Mouse (Mus musculus): ENCODE results near the gene Zbtb16. TPM values are rescaled to one million over a fixed set of nuclear protein-coding genes. Genes with fewer than 3 reads are reported as not detected.

The Zbtb16 gene
- 1.7 and 2.9 TPM in 2 replicates for total RNA-seq (2015; ENCODE audit: low replicate concordance)
- 0.77 and 1.8 TPM in 2 replicates for total RNA-seq (2017; ENCODE audit: low replicate concordance)

- ATAC-seq (replicated peaks; ENCODE audit: low FRiP score, poor library complexity, severe bottlenecking): no peak
These were observed at the start of gene Zbtb16 for GRCm38 (mm10) chr9:48835631-48836565. Gene Zbtb16 (minus strand): TSS chr9:48836222.

DNA sequence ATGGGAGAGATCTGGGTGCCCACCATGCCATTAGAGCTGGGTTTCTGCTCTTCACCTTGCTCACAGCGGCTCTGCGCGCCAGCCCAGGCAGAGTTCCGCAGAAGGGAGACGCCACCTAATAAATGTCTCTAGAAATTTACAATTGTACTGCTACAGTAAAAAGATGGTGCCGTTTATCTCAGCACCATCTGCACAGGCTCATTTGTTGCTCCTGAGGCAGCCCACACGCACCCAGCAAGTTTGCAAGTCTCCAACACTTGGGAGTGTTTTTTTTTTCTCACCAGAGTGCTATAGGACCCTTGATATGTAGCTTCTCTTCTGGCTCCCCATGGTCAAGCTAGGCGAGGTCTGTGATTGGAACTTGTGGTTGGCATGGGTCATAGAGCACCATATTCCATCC is 36.9 kb upstream of the Zbtb16 start:
- ATAC-seq (replicated peaks; ENCODE audit: low FRiP score, poor library complexity, severe bottlenecking): no peak

DNA sequence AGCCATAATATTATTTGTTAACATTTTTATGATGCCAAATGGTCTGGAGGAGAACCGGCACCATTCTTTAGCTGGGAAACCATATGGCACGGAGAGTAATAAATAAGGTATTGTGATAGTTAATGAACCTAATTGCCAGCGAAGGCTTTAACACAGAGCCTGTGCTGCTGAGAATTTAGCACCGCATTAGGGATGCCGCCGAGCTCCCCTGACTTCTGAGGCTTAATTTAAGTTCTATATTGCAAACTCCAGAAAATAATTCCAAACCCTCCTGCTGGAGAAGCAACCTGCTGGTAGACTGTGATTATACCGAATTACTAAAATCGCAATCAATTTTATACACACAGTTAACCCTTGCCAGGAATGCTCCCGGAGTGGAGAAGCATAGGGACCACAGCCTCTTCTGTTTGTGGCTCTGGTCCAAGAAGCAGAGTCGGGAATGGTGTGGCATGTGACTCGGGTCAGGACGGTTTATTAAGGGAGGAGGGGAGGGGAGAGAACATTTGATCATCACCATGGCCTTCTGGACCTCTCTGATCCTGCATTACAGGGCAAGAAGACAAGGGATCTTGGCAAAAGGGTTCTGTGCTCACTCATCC is 30.6 kb upstream of the Zbtb16 start:
- ATAC-seq (replicated peaks; ENCODE audit: low FRiP score, poor library complexity, severe bottlenecking): no peak

DNA sequence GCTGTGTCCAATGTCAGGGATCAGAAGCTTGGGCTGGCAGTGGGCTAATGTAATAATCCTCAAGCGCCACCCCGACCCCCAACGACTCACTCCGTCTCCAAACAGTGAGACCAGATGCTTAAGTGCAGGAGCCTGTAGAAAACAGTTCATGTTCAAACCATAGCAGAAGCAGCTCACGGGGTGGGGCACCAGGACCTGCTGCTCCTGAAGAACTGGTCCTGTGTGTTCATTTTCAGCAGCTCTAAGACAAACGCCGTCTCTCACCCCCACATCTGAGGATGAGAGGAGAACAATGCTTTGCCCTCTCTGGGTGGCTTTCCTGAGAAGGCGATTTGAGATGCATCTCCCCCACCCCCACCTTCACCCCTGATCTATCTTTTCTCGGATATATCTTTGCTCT is 29.2 kb upstream of the Zbtb16 start:
- no peak for ATAC-seq (replicated peaks; ENCODE audit: low FRiP score, poor library complexity, severe bottlenecking)

DNA sequence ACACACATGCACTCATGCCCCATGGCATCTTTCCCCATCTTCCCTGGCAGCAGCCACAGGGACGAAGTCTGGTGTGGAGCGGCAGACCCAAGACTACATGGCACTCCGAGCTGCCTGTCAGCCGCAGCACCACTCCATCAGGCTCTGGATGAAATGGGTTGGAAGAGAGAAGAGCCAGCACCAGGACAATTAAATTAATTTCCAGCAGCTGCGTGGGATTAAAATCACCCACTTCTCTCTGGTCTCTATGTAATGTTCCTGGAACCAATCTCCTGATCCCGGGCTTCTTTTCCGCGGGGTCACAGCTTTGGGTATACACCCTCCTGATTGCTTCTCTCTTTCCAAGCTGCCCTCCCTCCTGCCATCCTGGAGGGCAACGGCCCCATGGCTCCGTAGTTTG is 25.5 kb upstream of the Zbtb16 start:
- ATAC-seq (replicated peaks; ENCODE audit: low FRiP score, poor library complexity, severe bottlenecking): no peak

GRCm38 (mm10) chr9:48860526-48860845 is 24.5 kb upstream of the Zbtb16 start:
- ATAC-seq (replicated peaks; ENCODE audit: low FRiP score, poor library complexity, severe bottlenecking): 0 out of 2 replicates have a peak, but pooled peaks have one; percentile 59

- no peak for ATAC-seq (replicated peaks; ENCODE audit: low FRiP score, poor library complexity, severe bottlenecking)
These were observed 24.0 kb upstream of the Zbtb16 start for GRCm38 (mm10) chr9:48859828-48860525.

DNA sequence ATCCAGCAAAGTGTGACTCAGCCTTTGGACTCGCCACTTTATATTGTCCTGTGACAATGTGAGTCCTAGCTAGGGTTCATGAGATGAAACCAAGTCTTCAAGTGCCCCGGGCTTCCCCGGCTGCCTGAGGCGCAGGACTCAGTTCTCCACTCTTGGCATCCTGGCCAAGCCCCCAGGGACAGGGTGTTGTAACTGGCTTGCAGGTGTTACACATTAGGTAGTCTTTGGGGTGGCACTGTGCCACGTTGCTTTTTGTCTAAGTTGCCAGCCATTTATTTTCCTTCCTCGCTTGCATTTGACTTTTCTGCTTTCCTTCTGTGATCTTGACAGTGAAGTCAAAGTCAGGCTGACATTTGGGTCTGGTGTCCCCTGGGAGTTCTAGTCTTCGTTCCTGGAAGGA is 21.9 kb upstream of the Zbtb16 start:
- ATAC-seq (replicated peaks; ENCODE audit: low FRiP score, poor library complexity, severe bottlenecking): no peak

DNA sequence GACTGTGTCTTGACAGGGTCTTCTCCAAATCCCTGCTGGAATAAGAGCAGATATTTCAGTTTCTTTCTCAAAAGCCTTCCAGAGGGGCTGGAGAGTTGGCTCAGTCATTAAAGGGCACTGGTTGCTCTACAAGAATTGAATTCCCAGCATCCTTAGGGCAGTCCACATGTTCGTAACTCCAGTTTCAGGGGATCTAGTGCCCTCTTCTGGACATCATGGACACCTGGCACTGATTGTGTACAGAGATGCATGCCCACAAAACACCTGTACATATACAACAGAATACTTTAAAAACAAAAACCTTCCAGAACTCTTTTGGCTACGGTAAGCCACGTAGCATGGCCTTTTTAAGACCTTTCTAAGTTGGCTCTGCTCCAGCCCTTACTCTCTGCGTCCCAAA is 20.2 kb upstream of the Zbtb16 start:
- ATAC-seq (replicated peaks; ENCODE audit: low FRiP score, poor library complexity, severe bottlenecking): no peak

DNA sequence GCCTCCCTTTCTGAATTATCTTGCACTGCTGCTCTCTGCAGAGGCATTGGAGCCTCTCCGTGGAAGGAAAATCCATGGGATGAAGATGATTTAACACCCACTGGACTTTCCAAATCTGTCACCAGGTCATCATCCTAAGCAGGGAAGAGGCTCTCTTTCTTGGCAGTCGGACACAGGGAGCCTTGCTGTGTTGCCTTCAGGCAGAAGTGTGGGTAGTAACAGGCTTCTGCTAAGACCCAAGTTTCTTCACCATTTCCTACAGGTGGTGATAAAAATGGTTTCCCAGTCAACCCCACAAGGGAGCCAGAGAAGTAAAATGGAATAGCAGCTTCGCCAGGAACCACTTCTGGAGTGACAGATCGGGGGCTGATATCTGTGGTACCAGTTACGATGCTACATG is 13.5 kb upstream of the Zbtb16 start:
- no peak for ATAC-seq (replicated peaks; ENCODE audit: low FRiP score, poor library complexity, severe bottlenecking)

DNA sequence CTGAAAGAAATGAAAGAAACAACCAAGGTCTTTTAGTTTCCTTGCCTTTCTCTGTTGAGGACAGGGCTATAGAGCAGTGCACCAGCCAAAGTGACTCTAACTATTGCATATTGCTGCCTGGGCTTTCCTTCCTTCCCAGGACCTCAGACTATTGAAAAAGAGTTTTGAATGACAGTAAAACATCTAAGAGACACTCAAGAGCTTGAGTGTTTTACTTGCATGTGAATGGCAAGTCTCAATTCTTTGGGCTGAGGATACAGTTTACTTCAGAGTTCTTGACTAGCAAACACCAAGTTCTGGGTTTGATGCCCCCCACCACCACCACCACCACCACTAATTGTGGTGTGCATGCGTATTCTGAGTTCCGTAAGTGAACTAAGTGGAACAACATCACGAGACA is 3.5 kb upstream of the Zbtb16 start:
- no peak for ATAC-seq (replicated peaks; ENCODE audit: low FRiP score, poor library complexity, severe bottlenecking)

DNA sequence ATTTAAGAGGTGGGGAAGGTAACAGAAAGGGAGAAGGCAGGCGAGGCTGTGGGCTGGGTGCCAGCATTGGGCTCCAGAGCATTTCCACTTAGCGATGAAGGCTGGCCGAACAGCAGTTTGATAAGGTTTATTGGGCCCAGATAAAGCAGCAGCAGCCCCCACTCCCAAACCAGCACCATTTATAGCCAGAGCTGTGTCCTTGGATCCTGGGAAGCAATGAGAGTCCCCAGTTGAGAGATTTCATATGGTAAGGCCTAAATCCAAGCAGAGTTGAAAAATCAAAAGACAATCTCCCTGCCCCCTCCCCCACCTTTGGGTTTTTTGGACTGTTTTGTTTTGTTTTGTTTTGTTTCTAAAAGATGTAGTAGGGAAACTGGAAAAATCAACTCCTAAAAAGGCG is 2.3 kb upstream of the Zbtb16 start:
- ATAC-seq (replicated peaks; ENCODE audit: low FRiP score, poor library complexity, severe bottlenecking): no peak

GRCm38 (mm10) chr9:48837181-48837580 is 1.2 kb upstream of the Zbtb16 start:
- ATAC-seq (replicated peaks; ENCODE audit: low FRiP score, poor library complexity, severe bottlenecking): no peak

DNA sequence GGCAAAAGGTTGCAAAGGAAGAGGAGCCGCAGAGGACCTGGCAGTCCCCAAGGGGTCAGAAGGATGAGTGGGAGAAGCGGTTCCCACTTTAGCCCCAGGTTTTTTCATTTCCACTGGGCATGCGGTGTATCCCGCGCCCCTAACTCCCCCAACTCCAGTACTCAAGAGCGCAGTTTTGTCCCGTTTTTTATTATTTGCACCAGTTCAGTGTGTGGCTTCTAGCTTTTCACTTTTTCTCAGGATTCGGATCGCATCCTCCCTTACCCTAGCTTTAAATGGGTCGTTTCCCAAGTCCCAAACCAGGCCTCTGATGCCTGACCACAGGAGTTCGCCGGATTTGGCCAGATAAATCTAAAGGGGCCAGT is 526 bp upstream of the Zbtb16 start:
- ATAC-seq (replicated peaks; ENCODE audit: low FRiP score, poor library complexity, severe bottlenecking): no peak

DNA sequence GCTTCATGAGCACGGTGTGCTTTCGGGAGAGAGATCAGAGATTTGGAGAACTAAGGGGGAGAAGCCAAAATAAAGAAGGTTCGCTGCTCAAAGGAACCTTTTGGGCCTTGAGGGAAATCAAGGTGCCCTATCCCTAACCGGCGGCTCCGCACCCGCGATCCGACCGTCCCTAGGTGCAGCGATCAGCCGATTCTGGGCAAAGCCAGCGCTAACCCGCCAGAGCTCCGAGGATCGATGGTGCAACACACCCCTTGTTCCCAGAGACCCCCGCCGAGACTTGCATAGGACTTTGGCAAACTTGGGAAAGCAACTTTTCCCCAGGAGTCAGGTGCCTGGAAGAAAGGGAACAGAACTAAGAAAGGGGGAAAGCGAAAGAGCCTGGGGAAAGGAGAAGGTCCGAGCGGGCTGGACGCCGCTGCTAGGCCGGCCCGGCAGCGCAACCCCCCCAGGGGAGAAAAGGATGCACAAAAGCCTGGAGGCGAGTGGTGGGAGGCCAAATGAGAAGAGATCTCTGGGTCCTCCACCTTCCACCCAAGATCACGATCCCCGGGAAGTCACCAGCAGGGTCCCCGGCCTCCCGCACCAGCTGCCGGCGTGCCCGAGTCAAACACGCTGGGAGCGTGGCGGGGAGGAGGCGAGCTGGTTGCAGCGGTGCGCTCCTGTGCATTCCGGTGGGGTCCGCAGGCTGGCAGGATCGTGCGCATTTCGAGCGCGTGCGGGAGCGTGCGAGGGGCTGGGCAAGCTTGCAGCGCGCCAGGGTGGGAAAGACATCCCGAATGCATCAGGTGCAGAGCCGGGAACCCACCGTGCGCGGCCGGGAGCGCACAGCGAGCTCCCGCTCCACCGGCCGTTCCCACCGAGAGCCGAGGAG is 1.2 kb downstream of the Zbtb16 start:
- ATAC-seq (replicated peaks; ENCODE audit: low FRiP score, poor library complexity, severe bottlenecking): no peak

DNA sequence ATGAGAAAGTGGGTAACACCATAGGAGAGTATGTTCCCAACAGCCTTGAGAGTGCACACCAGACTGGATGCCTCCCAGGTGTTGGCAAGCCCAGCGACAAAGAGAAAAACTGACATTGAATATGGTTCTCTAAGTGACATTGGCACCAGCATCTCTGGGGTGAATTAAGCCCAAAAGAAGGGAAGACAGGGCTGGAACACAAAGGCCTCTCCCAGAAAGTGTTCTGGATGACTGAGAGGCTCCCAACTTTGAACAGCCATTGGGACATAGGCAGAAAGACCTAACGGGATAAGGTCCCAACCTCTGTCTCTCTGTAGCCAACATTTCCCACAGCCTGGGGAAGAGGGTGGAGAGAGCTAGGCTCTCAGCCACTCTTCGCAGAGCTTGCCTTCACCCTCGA is 2.0 kb downstream of the Zbtb16 start:
- no peak for ATAC-seq (replicated peaks; ENCODE audit: low FRiP score, poor library complexity, severe bottlenecking)

DNA sequence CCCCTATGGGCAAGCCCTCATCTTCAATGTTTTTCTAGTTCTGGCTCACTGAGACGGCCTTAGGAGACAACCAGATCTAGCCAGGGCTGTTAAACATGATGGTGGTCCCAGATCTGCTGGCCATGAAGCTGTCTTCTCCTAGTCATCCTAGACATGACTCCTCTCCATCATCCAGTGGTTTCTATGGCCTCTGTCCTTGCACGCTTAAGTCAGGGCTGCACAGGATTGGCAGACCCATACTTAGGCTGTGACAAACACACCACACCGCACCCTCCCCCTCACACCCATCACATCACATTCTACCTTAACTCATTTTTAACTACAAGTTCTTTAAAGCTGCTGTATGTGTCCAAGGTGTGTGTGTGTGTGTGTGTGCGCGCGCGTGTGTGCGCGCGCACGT is 2.5 kb downstream of the Zbtb16 start:
- ATAC-seq (replicated peaks; ENCODE audit: low FRiP score, poor library complexity, severe bottlenecking): no peak

DNA sequence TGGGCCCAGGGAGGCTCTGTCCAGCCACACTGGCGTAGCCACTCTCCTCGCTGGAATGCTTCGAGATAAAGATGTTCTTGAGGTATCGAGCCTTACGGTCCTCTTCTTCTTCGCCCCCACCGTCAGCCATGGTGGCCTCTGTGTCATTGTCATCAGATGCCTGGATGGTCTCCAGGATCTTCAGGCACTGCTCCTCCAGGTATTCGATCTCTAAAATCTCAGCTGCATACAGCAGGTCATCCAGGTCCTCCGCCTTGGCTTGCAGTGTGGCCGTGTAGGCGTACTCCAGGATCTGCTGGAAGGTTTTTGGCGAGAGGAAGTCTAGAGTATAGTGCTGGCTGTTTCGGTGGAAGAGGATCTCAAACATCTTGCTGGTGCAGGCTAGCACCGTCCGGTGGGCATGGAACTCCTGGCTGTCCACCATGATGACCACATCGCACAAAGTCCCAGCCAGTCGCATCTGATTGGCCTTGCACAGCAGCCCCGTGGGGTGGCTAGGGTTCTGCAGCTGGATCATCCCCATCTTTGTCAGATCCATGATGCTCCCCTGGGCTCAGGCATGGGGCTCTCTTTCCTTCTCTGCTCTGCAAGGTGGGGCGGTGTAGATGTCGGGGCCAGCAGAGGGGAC is 3.4 kb downstream of the Zbtb16 start:
- no peak for ATAC-seq (replicated peaks; ENCODE audit: low FRiP score, poor library complexity, severe bottlenecking)

All from erythroblast, adult 5-6 weeks (primary cell).